ENCODE assay signal across 12 mouse cellular contexts in genomic region chr2:70337869-70338268, GRCm38 (mm10).
A peak's percentile ranks its signal among the peaks of the same experiment; 100 is the strongest.
DNase-seq lines count a peak whose midpoint lies in the region; ATAC-seq and TF ChIP-seq lines count a peak whose summit lies in the region.
"Had no signal": no experiment of that assay in that cellular context is flagged by ENCODE, and none has a peak within 500 bp of the region (broad histone marks: within the 10 kb centered on the region; RNA-seq: fewer than 3 reads in every experiment).

No protein-coding gene starts in this region.

- H3K4me2 ChIP-seq in hindbrain, embryonic 12.5 days (replicated peaks): no peak overlapping the region
- H3K4me2 ChIP-seq in neural tube, embryonic 14.5 days (ENCODE audit: low read depth, low read length): no peak overlapping the region
- H3K4me2 ChIP-seq in limb, embryonic 14.5 days (replicated peaks; ENCODE audit: low read depth, low read length, severe bottlenecking): 0 out of 2 replicates have a peak overlapping the region, but pooled peaks have one; percentile 16

- H3K4me3 ChIP-seq in hindbrain, embryonic 10.5 days: no peak overlapping the region
- H3K4me3 ChIP-seq in hindbrain, embryonic 12.5 days: no peak overlapping the region
- no peak overlapping the region for H3K4me3 ChIP-seq in neural tube, embryonic 14.5 days (ENCODE audit: low read depth, low read length)
- no peak overlapping the region for H3K4me3 ChIP-seq in limb, embryonic 14.5 days (replicated peaks; ENCODE audit: low read length)
- H3K4me3 ChIP-seq: forebrain, embryonic 13.5 days; myocyte had no signal

- no peaks in the 10 kb centered on the region for H3K36me3 ChIP-seq in hindbrain, embryonic 10.5 days
- no peaks in the 10 kb centered on the region for H3K36me3 ChIP-seq in hindbrain, embryonic 12.5 days
- no peaks in the 10 kb centered on the region for H3K36me3 ChIP-seq in neural tube, embryonic 14.5 days (ENCODE audit: control insufficient read depth, insufficient read depth, low read length)
- H3K36me3 ChIP-seq in limb, embryonic 14.5 days (ENCODE audit: control insufficient read depth, insufficient read depth, low read length): no peaks in the 10 kb centered on the region

- H3K27me3 ChIP-seq in hindbrain, embryonic 10.5 days (ENCODE audit: insufficient read depth, poor library complexity, severe bottlenecking): no peaks in the 10 kb centered on the region
- H3K27me3 ChIP-seq in hindbrain, embryonic 12.5 days: no peaks in the 10 kb centered on the region
- no peaks in the 10 kb centered on the region for H3K27me3 ChIP-seq in neural tube, embryonic 14.5 days (ENCODE audit: control insufficient read depth, insufficient read depth, low read length)
- no peaks in the 10 kb centered on the region; the same call in 1 of the 2 replicates for H3K27me3 ChIP-seq in limb, embryonic 14.5 days (ENCODE audit: control insufficient read depth, insufficient read depth, low read length)
- H3K27me3 ChIP-seq: forebrain, embryonic 13.5 days had no signal

- no peak for DNase-seq in hindbrain, embryonic 10.5 days (ENCODE audit: low spot score)
- no peak for DNase-seq in neural tube, embryonic 10.5 days (ENCODE audit: extremely low spot score, low spot score)
- DNase-seq in limb, embryonic 14.5 days (ENCODE audit: low spot score): no peak
- no peak for DNase-seq in adrenal gland, postnatal 4 days (ENCODE audit: low spot score in 2 of 2)
- no peak for DNase-seq in testis, postnatal 10 days (ENCODE audit: low spot score)
- DNase-seq in spleen, postnatal 10 days (ENCODE audit: low spot score in 2 of 2): no peak
- DNase-seq: gastrocnemius, postnatal 14 days; thymus, adult 18-20 months had no signal

- peaks cover 17% of the 10 kb centered on the region for H3K4me1 ChIP-seq in hindbrain, embryonic 10.5 days (replicated peaks)
- peaks cover 9% of the 10 kb centered on the region; the same call in 1 of the 2 replicates for H3K4me1 ChIP-seq in hindbrain, embryonic 12.5 days
- no peaks in the 10 kb centered on the region for H3K4me1 ChIP-seq in neural tube, embryonic 14.5 days (ENCODE audit: control insufficient read depth, insufficient read depth, low read length)
- peaks cover 12% of the 10 kb centered on the region for H3K4me1 ChIP-seq in limb, embryonic 14.5 days (ENCODE audit: control insufficient read depth, insufficient read depth, low read length)

- no peak for TF ChIP-seq POLR2A in limb, embryonic 14.5 days (IDR thresholded peaks at IDR 0.05; ENCODE audit: borderline replicate concordance, extremely low read depth, insufficient read depth, insufficient read length)

- no peaks in the 10 kb centered on the region for H3K9me3 ChIP-seq in hindbrain, embryonic 10.5 days
- H3K9me3 ChIP-seq in hindbrain, embryonic 12.5 days (replicated peaks): no peaks in the 10 kb centered on the region
- H3K9me3 ChIP-seq in neural tube, embryonic 14.5 days (ENCODE audit: control insufficient read depth, low read length): no peaks in the 10 kb centered on the region
- no peaks in the 10 kb centered on the region for H3K9me3 ChIP-seq in limb, embryonic 14.5 days (ENCODE audit: control insufficient read depth, low read length)
- H3K9me3 ChIP-seq: forebrain, embryonic 13.5 days had no signal

- H3K9ac ChIP-seq in hindbrain, embryonic 12.5 days: no peak overlapping the region
- H3K9ac ChIP-seq in neural tube, embryonic 14.5 days (replicated peaks; ENCODE audit: low read depth, low read length): no peak overlapping the region
- H3K9ac ChIP-seq in limb, embryonic 14.5 days (ENCODE audit: low read depth, low read length, severe bottlenecking): no peak overlapping the region
- H3K9ac ChIP-seq: forebrain, embryonic 13.5 days had no signal

- H3K27ac ChIP-seq in hindbrain, embryonic 10.5 days: 0 out of 2 replicates have a peak overlapping the region, but pooled peaks have one; percentile 4
- no peak overlapping the region for H3K27ac ChIP-seq in hindbrain, embryonic 12.5 days
- H3K27ac ChIP-seq in neural tube, embryonic 14.5 days (ENCODE audit: low read depth, low read length): 0 out of 2 replicates have a peak overlapping the region, but pooled peaks have one; percentile 24
- H3K27ac ChIP-seq in limb, embryonic 14.5 days (replicated peaks; ENCODE audit: low read depth, low read length): no peak overlapping the region
- H3K27ac ChIP-seq: forebrain, embryonic 13.5 days had no signal

- WGBS in hindbrain, embryonic 10.5 days: 62% methylated on average over 9 of the region's 9 CpGs
- 61% methylated on average over 9 of the region's 9 CpGs for WGBS in hindbrain, embryonic 12.5 days
- 73% methylated on average over 9 of the region's 9 CpGs for WGBS in neural tube, embryonic 14.5 days
- 52% methylated on average over 9 of the region's 9 CpGs for whole genome bisulfite sequencing in limb, embryonic 14.5 days

- ATAC-seq in hindbrain, embryonic 12.5 days (ENCODE audit: low FRiP score): no peak
- ATAC-seq in neural tube, embryonic 14.5 days (ENCODE audit: low read depth): no peak
- no peak for ATAC-seq in limb, embryonic 14.5 days (ENCODE audit: low FRiP score, low read depth)
- ATAC-seq: forebrain, embryonic 13.5 days had no signal

Comparison
In these comparisons a context has a peak if more than half of its experiments do, and no peak if none do; other contexts are left out.
1. H3K27ac ChIP-seq: peak in hindbrain, embryonic 10.5 days (single experiment) and neural tube, embryonic 14.5 days (single experiment); none in hindbrain, embryonic 12.5 days (single experiment) and limb, embryonic 14.5 days (single experiment).